Comparison of ENCODE assay signal across 1 mouse cellular context in genomic region chr2:154763226-154763625, GRCm38 (mm10).
A peak's percentile ranks its signal among the peaks of the same experiment; 100 is the strongest.
TF ChIP-seq lines count a peak whose summit lies in the region.

No protein-coding gene starts in this region.

TF ChIP-seq in MEL, 35 proteins besides CTCF, POLR2A, EP300 and RAD21:
- TF ChIP-seq ZNF384 (IDR thresholded peaks at IDR 0.05; ENCODE audit: low read depth, low read length) (0 out of 2 replicates have a peak, but pooled peaks have one; percentile 13), MEF2A (IDR thresholded peaks at IDR 0.05; ENCODE audit: extremely low read depth, insufficient replicate concordance, low read depth, low read length, poor library complexity, severe bottlenecking) (no peak), CHD1 (IDR thresholded peaks at IDR 0.05; ENCODE audit: low read depth, low read length) (no peak), BHLHE40 (IDR thresholded peaks at IDR 0.05; ENCODE audit: borderline replicate concordance, low read depth, low read length) (no peak), MXI1 (IDR thresholded peaks at IDR 0.05; ENCODE audit: low read depth, low read length) (no peak), TBP (IDR thresholded peaks at IDR 0.05; ENCODE audit: low read depth, low read length) (no peak)
